Mouse (Mus musculus) heart, postnatal 25 days (tissue): ENCODE measurements at regions not wholly inside any gene's neighbourhood (a gene's known extent, or its start where the extent isn't known, plus 50 kb on each side); places are given as distances from the start of the nearest gene placed in this dataset.
"Not testable (repeated sequence)": the region's sequence is repeated elsewhere in the genome, so short reads cannot be mapped to it uniquely, and the experiment has no call there.

Experiments used
- DNase-seq: peaks from one replicate; pipeline ENCODE4 v3.0.0; 2022; ENCODE audit warnings: low spot score
- intact Hi-C: fragments of 180-260 bp; cut with DNase I; formaldehyde crosslinking; loops from one replicate; pipeline ENCODE4 v1.15.1; 2025

GRCm38 (mm10) chr17:63693274-63693673 lies 169.6 kb upstream of the Fer start:
- intact Hi-C loops: no loop called here
- no peak for DNase-seq

- DNase-seq: no peak
- intact Hi-C loops: no loop called here
Observed at GRCm38 (mm10) chr17:63699537-63699936, 163.3 kb upstream of the Fer start.

- intact Hi-C loops: no loop called here
Observed at GRCm38 (mm10) chr17:63704991-63705390, 157.9 kb upstream of the Fer start.

GRCm38 (mm10) chr17:63712937-63713336 lies 149.9 kb upstream of the Fer start:
- intact Hi-C loops: no loop called here

More at GRCm38 (mm10) chr17:63704991-63705390, 157.9 kb upstream of the Fer start:
- no peak for DNase-seq

GRCm38 (mm10) chr17:63715687-63716086 lies 147.2 kb upstream of the Fer start:
- intact Hi-C loops: no loop called here
- no peak for DNase-seq

More at GRCm38 (mm10) chr17:63712937-63713336, 149.9 kb upstream of the Fer start:
- no peak for DNase-seq

GRCm38 (mm10) chr17:63716161-63716560 lies 146.7 kb upstream of the Fer start:
- intact Hi-C loops: no loop called here

GRCm38 (mm10) chr17:63717051-63717578 lies 145.7 kb upstream of the Fer start:
- no peak for DNase-seq
- intact Hi-C loops: no loop called here

More at GRCm38 (mm10) chr17:63716161-63716560, 146.7 kb upstream of the Fer start:
- no peak for DNase-seq

- DNase-seq: no peak
- intact Hi-C loops: no loop called here
Observed at GRCm38 (mm10) chr17:63718972-63719715, 143.7 kb upstream of the Fer start.

- DNase-seq: no peak
- intact Hi-C loops: no loop called here
Observed at GRCm38 (mm10) chr17:63719771-63720170, 143.1 kb upstream of the Fer start.

- no peak for DNase-seq
- intact Hi-C loops: no loop called here
Observed at GRCm38 (mm10) chr17:63720883-63721282, 142.0 kb upstream of the Fer start.

GRCm38 (mm10) chr17:63722434-63723004 lies 140.3 kb upstream of the Fer start:
- intact Hi-C loops: no loop called here
- DNase-seq: no peak

GRCm38 (mm10) chr17:63738206-63738605 lies 124.7 kb upstream of the Fer start:
- no peak for DNase-seq
- intact Hi-C loops: no loop called here

GRCm38 (mm10) chr17:63739710-63740109 lies 123.2 kb upstream of the Fer start:
- intact Hi-C loops: no loop called here
- DNase-seq: no peak

- intact Hi-C loops, DNase-seq: not testable (repeated sequence)
Observed at GRCm38 (mm10) chr17:63749257-63749656, 113.6 kb upstream of the Fer start.

GRCm38 (mm10) chr17:63754399-63754798 lies 108.5 kb upstream of the Fer start:
- intact Hi-C loops: no loop called here
- DNase-seq: no peak

GRCm38 (mm10) chr17:63757896-63758695 lies 104.8 kb upstream of the Fer start:
- intact Hi-C loops: no loop called here
- no peak for DNase-seq

GRCm38 (mm10) chr17:63758817-63759404 lies 104.0 kb upstream of the Fer start:
- intact Hi-C loops: no loop called here
- no peak for DNase-seq

GRCm38 (mm10) chr17:63761058-63761457 lies 101.8 kb upstream of the Fer start:
- intact Hi-C loops: no loop called here
- no peak for DNase-seq

- no peak for DNase-seq
- intact Hi-C loops: no loop called here
Observed at GRCm38 (mm10) chr17:63771111-63771510, 91.8 kb upstream of the Fer start.

GRCm38 (mm10) chr17:63784381-63785116 lies 78.3 kb upstream of the Fer start:
- intact Hi-C loops: no loop called here

More at GRCm38 (mm10) chr17:63784381-63785116, 78.3 kb upstream of the Fer start:
- no peak for DNase-seq
